Mouse (Mus musculus) CD8-positive naive resting alpha-beta T cell, adult 57 days (primary cell): ENCODE data around the gene Gm28891. TPM values are rescaled to one million over a fixed set of nuclear protein-coding genes. Genes with fewer than 3 reads are reported as not detected.

Experiments used
- total RNA-seq: library from RNA; stranded (reverse); gene quantifications from one replicate; pipeline ENCODE4 v1.2.4, GENCODE M21; 2023

Gene Gm28891
- not detected for total RNA-seq

DNA sequence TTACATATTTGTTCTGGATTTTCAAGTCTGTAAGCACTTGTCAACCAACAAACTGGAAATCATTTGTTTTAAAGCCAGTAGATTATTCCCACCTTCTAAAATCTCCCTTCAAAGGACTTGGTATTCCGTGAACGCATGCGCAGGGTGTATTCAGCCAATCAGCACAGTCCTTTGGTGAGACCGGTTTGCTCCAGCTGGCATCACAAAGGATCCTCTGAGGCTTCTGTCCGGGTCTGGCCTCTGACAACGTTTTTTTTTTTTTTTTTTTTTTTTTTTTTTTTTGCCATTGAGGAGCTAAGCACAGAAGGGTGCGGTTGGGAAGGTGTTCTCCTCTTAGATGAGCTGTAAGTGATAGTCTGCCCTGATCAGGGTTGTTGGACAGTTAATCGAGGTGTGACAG lies at the start of gene Gm28891:
Gene Gm28891 (plus strand): TSS at position 301 of the 400 bp plus-strand sequence.

